Mouse (Mus musculus) embryonic fibroblast, embryonic 13.5 days (primary cell): ENCODE results near the gene Mlxipl.

Source experiments
- CTCF ChIP-seq: IDR thresholded peaks from 2 replicates; pipeline ENCODE4 v1.5.1; 2011; ENCODE audit warnings: mild to moderate bottlenecking, control low read depth, low read length, moderate library complexity, borderline replicate concordance; ENCODE audit not compliant: insufficient read depth
- POLR2A ChIP-seq: IDR thresholded peaks from 2 replicates; pipeline ENCODE4 v1.6.1; 2011; ENCODE audit warnings: low read depth, mild to moderate bottlenecking, control low read depth, low read length, moderate library complexity

DNA sequence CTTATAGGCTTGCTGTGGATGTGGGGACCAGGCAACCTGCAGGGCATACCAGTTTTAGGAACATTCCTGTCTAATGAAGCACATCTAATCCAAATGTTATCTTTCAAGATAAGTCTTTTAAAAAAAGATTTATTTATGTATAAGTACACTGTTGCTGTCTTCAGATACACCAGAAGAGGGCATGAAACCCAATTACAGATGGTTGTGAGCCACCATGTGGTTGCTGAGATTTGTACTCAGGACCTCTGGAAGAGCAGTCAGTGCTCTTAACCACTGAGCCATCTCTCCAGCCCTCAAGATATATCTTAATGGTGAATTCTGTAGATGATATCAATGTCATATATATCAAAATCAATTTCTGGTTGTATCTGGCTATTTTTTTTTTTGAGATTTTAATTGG lies 56.3 kb downstream of the Mlxipl start:
- no peak for TF ChIP-seq CTCF
- no peak for TF ChIP-seq POLR2A
